Mouse (Mus musculus): Measurements from ENCODE around the gene Krt32.

DNA sequence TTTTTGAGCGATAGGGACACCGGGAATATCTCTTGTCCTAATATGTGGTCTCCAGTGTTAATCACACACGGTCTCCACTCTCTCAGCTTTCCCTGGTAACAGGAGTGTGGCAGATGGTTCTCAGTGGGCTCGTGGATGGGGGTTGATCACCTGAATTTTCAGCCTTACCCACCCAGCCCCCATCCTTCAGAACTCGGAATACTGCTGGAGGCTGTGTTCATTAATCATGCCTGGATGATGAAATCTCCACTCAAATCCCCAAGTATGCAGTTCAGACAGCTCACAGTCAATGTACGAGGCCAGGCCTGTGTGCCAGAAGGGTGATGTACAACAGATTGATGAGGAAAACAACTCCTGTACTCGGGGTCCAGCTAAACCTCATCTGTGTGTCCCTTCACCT is 36.9 kb upstream of the Krt32 start:
- no peak for TF ChIP-seq POLR2A (IDR thresholded peaks at IDR 0.05; ENCODE audit: borderline replicate concordance, insufficient read depth, low read length)
- TF ChIP-seq CTCF (IDR thresholded peaks at IDR 0.05; ENCODE audit: borderline replicate concordance, insufficient read depth, low read depth, low read length) = no peak
